Mouse (Mus musculus) adrenal gland, adult 2 months (tissue): ENCODE data around the gene Loxl1. TPM values are rescaled to one million over a fixed set of nuclear protein-coding genes. Genes with fewer than 3 reads are reported as not detected.
A peak's percentile ranks its signal among the peaks of the same experiment; 100 is the strongest.
"Not testable (repeated sequence)": the region's sequence is repeated elsewhere in the genome, so short reads cannot be mapped to it uniquely, and the experiment has no call there.

Source experiments
- DNase-seq: peaks from one replicate; pipeline ENCODE4 v3.0.0; 2021
- polyA plus RNA-seq: library from polyadenylated mRNA; depleted of rRNA; stranded (reverse); fragments of >200 nt; gene quantifications from 2 replicates; pipeline ENCODE4 v1.2.3, GENCODE M21; 2012
- total RNA-seq, 2 experiments: library from RNA; stranded (reverse); gene quantifications; 2 replicates each; pipeline ENCODE4 v1.2.3; 2021

Loxl1 gene
- total and polyA plus RNA-seq, 3 experiments, result 24.8 to 73.5 (median 44.6) TPM

- DNase-seq, result no peak
Observed at GRCm38 (mm10) chr9:58275797-58276196, 37.2 kb downstream of the Loxl1 start.

GRCm38 (mm10) chr9:58275115-58275774 is 37.7 kb downstream of the Loxl1 start:
- DNase-seq, result peak; percentile 71

GRCm38 (mm10) chr9:58274626-58275025 is 38.4 kb downstream of the Loxl1 start:
- DNase-seq, result no peak

DNA sequence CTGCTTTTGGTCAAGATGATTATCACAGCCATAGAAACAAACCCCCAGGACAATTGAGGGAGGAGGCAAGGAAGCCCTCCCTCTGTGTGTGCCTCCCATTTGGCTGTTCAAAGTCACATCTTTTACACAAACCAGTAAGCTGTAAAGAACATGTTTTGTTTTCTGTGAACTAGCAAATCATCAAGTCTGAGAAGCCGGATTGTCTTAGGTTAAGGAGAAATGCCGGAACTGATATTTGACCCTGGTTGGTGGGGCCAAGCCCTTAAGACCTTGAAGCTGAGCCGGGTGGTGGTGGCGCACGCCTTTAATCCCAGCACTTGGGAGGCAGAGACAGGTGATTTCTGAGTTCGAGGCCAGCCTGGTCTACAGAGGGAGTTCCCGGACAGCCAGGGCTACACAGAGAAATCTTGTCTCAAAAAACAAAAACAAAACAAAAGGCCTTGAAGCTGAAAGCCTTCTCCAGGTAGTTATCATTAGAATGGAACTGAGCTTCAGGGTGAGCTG is 38.8 kb downstream of the Loxl1 start:
- DNase-seq, result no peak

GRCm38 (mm10) chr9:58272855-58273254 is 40.1 kb downstream of the Loxl1 start:
- no peak for DNase-seq

GRCm38 (mm10) chr9:58272068-58272541 is 40.9 kb downstream of the Loxl1 start:
- DNase-seq, result no peak

DNA sequence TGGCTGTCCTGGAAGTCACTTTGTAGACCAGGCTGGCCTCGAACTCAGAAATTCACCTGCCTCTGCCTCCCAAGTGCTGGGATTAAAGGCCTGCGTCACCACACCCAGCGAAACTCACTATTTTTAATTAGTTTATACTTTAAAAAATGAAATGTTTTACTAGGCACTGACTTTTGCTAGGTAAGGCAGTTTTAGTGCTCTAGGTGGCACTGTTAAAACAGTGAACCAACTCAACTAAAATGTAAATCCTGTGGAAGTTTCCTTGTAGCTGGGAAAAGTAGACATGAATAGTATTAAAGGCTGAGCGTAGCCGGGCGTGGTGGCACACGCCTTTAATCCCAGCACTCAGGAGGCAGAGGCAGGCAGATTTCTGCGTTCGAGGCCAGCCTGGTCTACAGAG is 41.4 kb downstream of the Loxl1 start:
- not testable (repeated sequence) for DNase-seq

- DNase-seq, result no peak
Observed at GRCm38 (mm10) chr9:58271109-58271508, 41.9 kb downstream of the Loxl1 start.

GRCm38 (mm10) chr9:58270081-58270480 is 42.9 kb downstream of the Loxl1 start:
- DNase-seq, result no peak

DNA sequence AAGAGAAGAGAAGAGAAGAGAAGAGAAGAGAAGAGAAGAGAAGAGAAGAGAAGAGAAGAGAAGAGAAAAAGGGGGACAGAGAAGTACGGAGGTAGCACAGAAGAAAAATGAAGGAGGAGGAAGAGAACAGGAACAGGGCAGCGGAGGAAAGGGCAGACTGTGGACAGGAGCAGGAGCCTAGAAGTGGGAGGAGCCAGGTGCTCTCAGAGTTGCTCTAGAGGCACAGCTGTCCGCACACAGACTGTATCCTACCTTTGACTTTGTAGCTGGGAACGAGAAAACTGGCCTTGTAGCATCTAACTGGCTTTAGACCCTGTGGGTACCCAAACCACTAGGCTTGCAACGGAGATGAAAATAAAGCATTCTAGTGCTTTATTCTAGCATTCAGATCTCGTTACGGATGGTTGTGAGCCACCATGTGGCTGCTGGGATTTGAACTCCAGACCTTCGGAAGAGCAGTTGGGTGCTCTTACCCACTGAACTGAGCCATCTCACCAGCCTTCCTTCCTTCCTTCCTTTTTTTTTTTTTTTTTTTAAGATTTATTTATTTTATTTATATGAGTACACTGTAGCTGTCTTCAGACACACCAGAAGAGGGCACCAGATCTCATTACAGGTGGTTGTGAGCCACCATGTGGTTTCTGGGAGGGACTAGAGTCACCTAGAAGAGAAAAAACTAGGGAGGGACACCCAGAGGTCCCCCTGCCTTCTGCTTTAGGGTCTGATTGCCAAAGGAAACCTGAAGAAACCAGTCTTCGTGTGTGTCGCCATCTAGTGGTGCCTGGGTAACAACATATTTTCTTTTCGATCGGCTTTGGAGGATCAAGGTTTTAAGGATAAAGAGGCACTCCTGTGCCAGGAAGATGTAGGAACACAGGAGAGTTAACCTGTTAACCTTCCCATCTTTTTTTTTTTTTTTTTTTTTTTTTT is 44.3 kb downstream of the Loxl1 start:
- peak; percentile 37 for DNase-seq

GRCm38 (mm10) chr9:58267046-58267445 is 45.9 kb downstream of the Loxl1 start:
- no peak for DNase-seq

DNA sequence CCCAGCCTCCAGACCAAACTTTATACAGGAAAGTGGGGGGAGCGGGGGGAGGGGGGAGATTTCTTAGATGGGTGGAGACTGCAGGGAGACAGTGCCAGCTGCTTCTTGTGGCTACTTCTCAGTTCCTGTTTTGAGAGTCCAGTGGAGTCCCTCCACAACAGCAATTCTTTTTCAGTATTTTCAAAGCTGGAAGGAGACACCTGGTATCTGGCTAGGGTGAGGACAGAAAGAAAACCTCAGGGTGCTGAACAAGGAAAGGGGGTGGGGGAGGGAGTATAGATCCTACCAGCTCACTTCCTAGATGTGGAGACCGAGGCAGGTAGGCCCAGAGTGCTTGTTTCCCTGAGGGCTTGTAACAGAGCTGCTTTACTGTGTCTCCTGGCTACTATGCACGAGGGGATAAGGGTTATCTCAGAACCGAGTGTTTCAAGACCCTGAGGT is 46.4 kb downstream of the Loxl1 start:
- DNase-seq, result no peak

DNA sequence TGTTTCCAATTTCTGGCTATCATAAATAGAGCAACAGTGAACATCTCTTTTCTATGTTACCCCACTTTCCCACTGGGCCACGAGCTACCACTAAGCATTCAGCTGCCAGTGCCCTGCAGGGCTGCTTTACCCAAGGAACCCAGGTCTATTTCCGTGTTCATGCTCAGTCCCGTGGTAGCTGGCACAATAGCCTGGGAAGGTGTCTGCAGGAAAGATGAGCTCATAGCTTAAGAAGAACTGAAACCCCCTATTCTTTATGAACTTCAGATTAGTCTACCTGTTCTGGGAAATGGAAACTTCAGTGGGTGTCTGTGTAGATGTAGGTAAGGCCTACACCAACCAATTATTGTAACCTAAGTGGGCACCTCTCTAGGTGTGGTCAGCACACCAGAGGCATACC is 47.6 kb downstream of the Loxl1 start:
- DNase-seq, result no peak

- no peak for DNase-seq
Observed at GRCm38 (mm10) chr9:58262507-58262906, 50.5 kb downstream of the Loxl1 start.

DNA sequence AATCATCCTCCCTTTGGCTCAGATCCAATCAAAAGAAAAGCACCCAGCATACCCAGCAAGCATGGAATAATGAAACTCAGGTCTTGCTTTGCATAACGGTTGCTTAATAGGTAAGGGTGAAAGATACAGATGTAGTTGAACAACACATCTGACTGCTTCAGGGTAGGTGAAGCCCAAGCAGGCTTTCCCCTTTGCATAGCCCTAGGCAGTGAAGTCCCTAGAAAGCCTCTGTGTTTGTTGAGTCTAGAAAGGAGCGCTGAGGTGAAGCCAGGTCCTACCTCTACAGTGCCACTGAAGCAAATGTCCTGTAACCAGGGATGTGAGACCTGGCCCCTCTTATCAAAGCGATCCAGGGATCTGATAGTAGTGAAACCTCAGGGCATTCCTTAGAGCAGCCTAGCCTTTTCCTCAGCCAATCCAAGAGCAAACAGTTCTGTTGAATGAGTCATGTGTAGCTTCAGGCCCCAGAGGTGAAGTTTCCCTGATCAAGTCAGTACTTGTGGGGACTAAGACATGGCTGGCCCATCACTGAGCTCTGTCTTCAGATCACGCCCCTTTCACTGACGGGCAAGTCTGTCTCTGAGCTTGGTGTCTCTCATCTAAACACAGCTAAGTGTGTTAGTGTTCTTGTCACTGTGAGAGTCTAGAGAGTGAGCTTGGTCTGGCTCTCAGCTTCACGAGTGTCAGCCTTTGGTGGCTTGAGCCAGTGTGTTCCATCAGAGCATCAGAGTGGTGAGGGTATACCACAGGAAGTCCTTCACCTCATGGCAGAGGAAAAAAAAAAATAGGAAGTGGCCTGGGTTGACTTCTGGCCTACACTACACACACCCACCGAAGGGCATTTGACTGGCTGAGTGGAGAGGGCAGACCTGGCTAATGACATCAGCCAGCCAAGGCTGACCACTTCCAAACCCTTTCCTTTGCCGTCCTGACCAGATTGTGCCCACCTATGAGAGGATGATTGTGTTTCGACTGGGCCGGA is 57.0 kb downstream of the Loxl1 start:
- no peak for DNase-seq

DNA sequence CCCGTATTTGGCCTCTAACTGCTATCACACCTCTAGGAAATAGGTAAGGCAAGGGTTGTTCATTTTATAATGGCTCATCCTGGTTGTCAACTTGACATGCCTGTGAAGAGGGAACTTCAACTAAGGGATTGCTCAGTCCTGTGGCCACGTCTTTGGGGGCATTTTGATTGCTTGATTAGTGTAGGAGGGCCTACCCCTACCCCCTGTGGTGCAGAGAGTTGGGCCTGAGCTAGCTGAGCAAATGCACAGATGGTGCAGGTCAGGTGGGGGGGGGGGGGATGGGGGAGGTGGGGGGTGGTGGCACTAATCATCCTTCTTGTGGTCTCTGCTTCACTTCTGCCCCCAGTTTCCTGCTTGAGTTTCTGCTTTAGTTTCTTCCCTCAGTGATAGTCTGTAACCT is 57.9 kb downstream of the Loxl1 start:
- DNase-seq, result no peak

GRCm38 (mm10) chr9:58253805-58254122 is 59.2 kb downstream of the Loxl1 start:
- not testable (repeated sequence) for DNase-seq

DNA sequence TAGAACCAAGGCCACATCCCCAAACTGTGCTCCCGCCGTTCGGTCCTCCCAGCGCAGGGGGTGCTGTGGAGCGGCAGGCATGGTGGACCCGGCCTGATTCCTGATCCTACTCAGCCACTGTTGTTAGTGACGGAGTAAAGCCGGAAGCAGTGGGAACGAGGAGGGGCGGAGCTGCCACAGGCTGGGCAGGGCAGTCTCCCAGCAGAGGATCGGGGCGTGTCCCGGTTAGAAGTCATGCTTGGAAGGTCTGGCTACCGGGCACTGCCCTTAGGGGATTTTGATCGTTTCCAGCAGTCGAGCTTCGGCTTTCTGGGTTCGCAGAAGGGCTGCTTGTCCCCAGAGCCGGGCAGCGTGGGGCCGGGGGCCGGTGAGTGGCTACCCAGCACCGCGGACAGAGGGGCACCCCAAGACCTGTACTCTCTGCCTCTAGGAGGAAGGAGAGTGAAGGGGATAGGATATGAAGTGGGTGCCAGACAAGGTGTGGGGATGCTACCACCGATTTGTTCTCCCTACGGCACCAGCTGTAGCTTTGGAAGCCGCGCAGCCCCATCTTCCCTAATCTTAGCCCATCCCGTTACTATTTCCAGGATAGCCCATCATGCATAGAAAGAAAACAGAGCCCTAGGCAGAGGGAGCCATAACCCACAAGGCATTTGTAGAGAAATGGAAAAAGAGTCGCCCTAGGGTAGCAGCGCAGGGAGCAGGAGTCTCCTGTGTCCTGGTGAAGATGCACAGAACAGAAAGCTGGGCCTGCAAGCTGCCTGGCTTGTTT is 59.8 kb downstream of the Loxl1 start, which contains the start of gene Stoml1:
Stoml1 (plus strand) TSS at position 132 of the 772 bp plus-strand sequence.
- peak; percentile 97 for DNase-seq

- DNase-seq, result not testable (repeated sequence)
Observed at GRCm38 (mm10) chr9:58250730-58251129, 62.3 kb downstream of the Loxl1 start.

- no peak for DNase-seq
Observed at GRCm38 (mm10) chr9:58250322-58250721, 62.7 kb downstream of the Loxl1 start.
